Mouse (Mus musculus) forebrain, embryonic 12.5 days (tissue): ENCODE results near the gene St6galnac5. TPM values are rescaled to one million over a fixed set of nuclear protein-coding genes. Genes with fewer than 3 reads are reported as not detected.
"Not testable (repeated sequence)": the region's sequence is repeated elsewhere in the genome, so short reads cannot be mapped to it uniquely, and the experiment has no call there.

ENCODE experiments used
- ATAC-seq: fragments of 200-750 bp; cut with Nextera tagmentation; 2 replicates; pipeline ENCODE4 v1.8.0; 2017; ENCODE audit warnings: moderate TSS enrichment; ENCODE audit not compliant: low FRiP score
- H3K27ac ChIP-seq: fragments of 300-500 bp; sonication (generic); 2 replicates; pipeline ENCODE4 v1.5.1; 2016; ENCODE audit warnings: mild to moderate bottlenecking
- H3K27me3 ChIP-seq: fragments of 300-500 bp; sonication (generic); 2 replicates; pipeline ENCODE4 v1.6.1; 2016; ENCODE audit warnings: mild to moderate bottlenecking
- H3K36me3 ChIP-seq: fragments of 300-500 bp; sonication (generic); replicated peaks from 2 replicates; pipeline ENCODE4 v1.6.1; 2016; ENCODE audit warnings: mild to moderate bottlenecking
- H3K4me1 ChIP-seq: fragments of 300-500 bp; sonication (generic); 2 replicates; pipeline ENCODE4 v1.6.1; 2016
- H3K4me2 ChIP-seq: fragments of 300-500 bp; sonication (generic); 2 replicates; pipeline ENCODE4 v1.6.1; 2016; ENCODE audit warnings: mild to moderate bottlenecking, moderate library complexity
- H3K4me3 ChIP-seq: fragments of 300-500 bp; sonication (generic); replicated peaks from 2 replicates; pipeline ENCODE4 v1.5.1; 2016; ENCODE audit warnings: mild to moderate bottlenecking
- H3K9ac ChIP-seq: fragments of 300-500 bp; sonication (generic); 2 replicates; pipeline ENCODE4 v1.6.1; 2016; ENCODE audit warnings: mild to moderate bottlenecking
- H3K9me3 ChIP-seq: fragments of 300-500 bp; sonication (generic); 2 replicates; pipeline ENCODE4 v1.6.1; 2016
- WGBS: fragments of 180-500 bp; shearing (Covaris S2); methylation state at CpG from one replicate; pipeline ENCODE4 v1.1.7; 2016; 5-methylcytosine and 5-hydroxymethylcytosine counted together
- polyA plus RNA-seq: library from polyadenylated mRNA; unstranded; fragments of >200 nt; fragmentation: Nextera tagmentation; extraction: Ambion mirVana; gene quantifications from 2 replicates; pipeline ENCODE4 v1.2.1, GENCODE M21; 2016

The St6galnac5 gene
- polyA plus RNA-seq, 1 experiment from 2014 or later: 3.4 TPM

GRCm38 (mm10) chr3:152796216-152796615 is 185.8 kb downstream of the St6galnac5 start:
- Histone ChIP-seq H3K4me1 (0 out of 2 replicates have a peak, but pooled peaks cover 2% of the 10 kb centered on the region), H3K36me3 (no peaks in the 10 kb centered on the region), H3K4me2 (no peak overlapping the region), H3K27ac (no peak overlapping the region), H3K9me3 (no peaks in the 10 kb centered on the region), H3K4me3 (no peak overlapping the region), H3K9ac (no peak overlapping the region), H3K27me3 (no peaks in the 10 kb centered on the region)
- 67% methylated on average over 4 of the region's 4 CpGs for WGBS
- ATAC-seq: no peak

GRCm38 (mm10) chr3:152793006-152793405 is 189.0 kb downstream of the St6galnac5 start:
- H3K4me1 ChIP-seq: 0 out of 2 replicates have a peak, but pooled peaks cover 2% of the 10 kb centered on the region
- no peak for ATAC-seq
- H3K27me3 ChIP-seq: no peaks in the 10 kb centered on the region
- no peak overlapping the region for H3K9ac ChIP-seq
- no peaks in the 10 kb centered on the region for H3K9me3 ChIP-seq
- H3K4me3 ChIP-seq: no peak overlapping the region
- WGBS: 90% methylated on average over 4 of the region's 4 CpGs
- no peak overlapping the region for H3K27ac ChIP-seq
- no peaks in the 10 kb centered on the region for H3K36me3 ChIP-seq
- no peak overlapping the region for H3K4me2 ChIP-seq

- H3K9me3 ChIP-seq: no peaks in the 10 kb centered on the region
- H3K27me3 ChIP-seq: no peaks in the 10 kb centered on the region
- no peak overlapping the region for H3K27ac ChIP-seq
- H3K4me1 ChIP-seq: 0 out of 2 replicates have a peak, but pooled peaks cover 2% of the 10 kb centered on the region
- no peak overlapping the region for H3K4me2 ChIP-seq
- WGBS: 87% methylated on average over 5 of the region's 5 CpGs
- no peak overlapping the region for H3K4me3 ChIP-seq
- no peak for ATAC-seq
- no peaks in the 10 kb centered on the region for H3K36me3 ChIP-seq
- no peak overlapping the region for H3K9ac ChIP-seq
Measured at GRCm38 (mm10) chr3:152792601-152793000, 189.4 kb downstream of the St6galnac5 start.

GRCm38 (mm10) chr3:152788301-152788953 is 193.6 kb downstream of the St6galnac5 start:
- H3K4me1 ChIP-seq, H3K27me3 ChIP-seq, H3K27ac ChIP-seq, H3K4me3 ChIP-seq, H3K9ac ChIP-seq, H3K36me3 ChIP-seq, ATAC-seq, H3K9me3 ChIP-seq, H3K4me2 ChIP-seq: not testable (repeated sequence)
- WGBS: 81% methylated on average over 5 of the region's 5 CpGs

- not testable (repeated sequence) for H3K27me3 ChIP-seq, H3K36me3 ChIP-seq, H3K4me3 ChIP-seq, H3K4me1 ChIP-seq, H3K27ac ChIP-seq, H3K9ac ChIP-seq, ATAC-seq, H3K9me3 ChIP-seq, H3K4me2 ChIP-seq
- WGBS: 97% methylated on average over 10 of the region's 13 CpGs
Measured at GRCm38 (mm10) chr3:152784353-152784752, 197.7 kb downstream of the St6galnac5 start.

GRCm38 (mm10) chr3:152783792-152784191 is 198.3 kb downstream of the St6galnac5 start:
- Histone ChIP-seq H3K27ac (no peak overlapping the region), H3K4me2 (no peak overlapping the region), H3K9ac (no peak overlapping the region), H3K4me3 (no peak overlapping the region), H3K9me3 (no peaks in the 10 kb centered on the region), H3K27me3 (no peaks in the 10 kb centered on the region), H3K36me3 (peaks cover 9% of the 10 kb centered on the region; the same call in 1 of the 2 replicates), H3K4me1 (no peaks in the 10 kb centered on the region)
- WGBS: 25% methylated on average over 7 of the region's 7 CpGs
- ATAC-seq: peak; percentile 81

- 66% methylated on average over 4 of the region's 4 CpGs for WGBS
- Histone ChIP-seq H3K4me1 (no peaks in the 10 kb centered on the region), H3K36me3 (no peaks in the 10 kb centered on the region), H3K4me2 (no peak overlapping the region), H3K4me3 (no peak overlapping the region), H3K27me3 (no peaks in the 10 kb centered on the region), H3K9me3 (no peaks in the 10 kb centered on the region), H3K9ac (no peak overlapping the region), H3K27ac (no peak overlapping the region)
- no peak for ATAC-seq
Measured at GRCm38 (mm10) chr3:152779819-152780218, 202.2 kb downstream of the St6galnac5 start.

- no peak for ATAC-seq
- H3K27ac ChIP-seq: no peak overlapping the region
- no peak overlapping the region for H3K4me2 ChIP-seq
- no peak overlapping the region for H3K4me3 ChIP-seq
- no peaks in the 10 kb centered on the region for H3K4me1 ChIP-seq
- no peaks in the 10 kb centered on the region for H3K9me3 ChIP-seq
- WGBS: 85% methylated on average over 16 of the region's 16 CpGs
- H3K9ac ChIP-seq: no peak overlapping the region
- no peaks in the 10 kb centered on the region for H3K27me3 ChIP-seq
- no peaks in the 10 kb centered on the region for H3K36me3 ChIP-seq
Measured at GRCm38 (mm10) chr3:152776872-152777540, 205.0 kb downstream of the St6galnac5 start.

GRCm38 (mm10) chr3:152776363-152776762 is 205.7 kb downstream of the St6galnac5 start:
- no peak for ATAC-seq
- H3K4me3 ChIP-seq: no peak overlapping the region
- H3K4me2 ChIP-seq: no peak overlapping the region
- no peaks in the 10 kb centered on the region for H3K27me3 ChIP-seq
- WGBS: 79% methylated on average over 6 of the region's 6 CpGs
- H3K27ac ChIP-seq: no peak overlapping the region
- H3K4me1 ChIP-seq: no peaks in the 10 kb centered on the region
- no peaks in the 10 kb centered on the region for H3K36me3 ChIP-seq
- H3K9me3 ChIP-seq: no peaks in the 10 kb centered on the region
- H3K9ac ChIP-seq: no peak overlapping the region

GRCm38 (mm10) chr3:152770056-152770455 is 212.0 kb downstream of the St6galnac5 start:
- Histone ChIP-seq H3K4me2 (no peak overlapping the region), H3K27me3 (no peaks in the 10 kb centered on the region), H3K36me3 (peaks cover 4% of the 10 kb centered on the region; the same call in 1 of the 2 replicates), H3K9me3 (no peaks in the 10 kb centered on the region), H3K4me3 (no peak overlapping the region), H3K9ac (no peak overlapping the region), H3K27ac (no peak overlapping the region), H3K4me1 (peaks cover 1% of the 10 kb centered on the region)
- 86% methylated on average over 6 of the region's 6 CpGs for WGBS
- no peak for ATAC-seq

GRCm38 (mm10) chr3:152767485-152767884 is 214.6 kb downstream of the St6galnac5 start:
- Histone ChIP-seq H3K9ac (no peak overlapping the region), H3K36me3 (peaks cover 4% of the 10 kb centered on the region; the same call in 1 of the 2 replicates), H3K27ac (no peak overlapping the region), H3K4me2 (no peak overlapping the region), H3K27me3 (no peaks in the 10 kb centered on the region), H3K4me3 (no peak overlapping the region), H3K9me3 (no peaks in the 10 kb centered on the region), H3K4me1 (peaks cover 15% of the 10 kb centered on the region)
- ATAC-seq: no peak
- WGBS: 81% methylated on average over 11 of the region's 11 CpGs
